Mouse (Mus musculus) limb, embryonic 11.5 days (tissue): ENCODE measurements at regions not wholly inside any gene's neighbourhood (a gene's known extent, or its start where the extent isn't known, plus 50 kb on each side); places are given as distances from the start of the nearest gene placed in this dataset.
A peak's percentile ranks its signal among the peaks of the same experiment; 100 is the strongest.

Experiments used
- ATAC-seq: fragments of 200-750 bp; cut with Nextera tagmentation; 2 replicates; pipeline ENCODE4 v1.8.0; 2017; ENCODE audit warnings: low read depth; ENCODE audit not compliant: insufficient number of reproducible peaks, low FRiP score, low TSS enrichment
- DNase-seq: peaks from one replicate; pipeline ENCODE4 v3.0.0-alpha.2; 2015; ENCODE audit warnings: low spot score
- H3K27ac ChIP-seq: fragments of 300-500 bp; sonication (generic); replicated peaks from 2 replicates; pipeline ENCODE4 v1.5.1; 2014; ENCODE audit warnings: low read depth, mild to moderate bottlenecking, low read length
- H3K27me3 ChIP-seq: fragments of 300-500 bp; sonication (generic); 2 replicates; pipeline ENCODE4 v1.6.1; 2014; ENCODE audit warnings: mild to moderate bottlenecking, low read length, mixed read lengths; ENCODE audit not compliant: control insufficient read depth, insufficient read depth
- H3K36me3 ChIP-seq: fragments of 300-500 bp; sonication (generic); 2 replicates; pipeline ENCODE4 v1.6.1; 2014; ENCODE audit warnings: mild to moderate bottlenecking, low read length, moderate library complexity, mixed read lengths; ENCODE audit not compliant: control insufficient read depth, insufficient read depth
- H3K4me1 ChIP-seq: fragments of 300-500 bp; sonication (generic); 2 replicates; pipeline ENCODE4 v1.6.1; 2014; ENCODE audit warnings: low read length, mixed read lengths; ENCODE audit not compliant: control insufficient read depth, insufficient read depth
- H3K4me2 ChIP-seq: fragments of 300-500 bp; sonication (generic); 2 replicates; pipeline ENCODE4 v1.6.1; 2014; ENCODE audit warnings: low read depth, mild to moderate bottlenecking, moderate library complexity; ENCODE audit not compliant: severe bottlenecking
- H3K4me3 ChIP-seq: fragments of 300-500 bp; sonication (generic); 2 replicates; pipeline ENCODE4 v1.5.1; 2014; ENCODE audit warnings: low read depth, low read length
- H3K9ac ChIP-seq: fragments of 300-500 bp; sonication (generic); 2 replicates; pipeline ENCODE4 v1.6.1; 2014; ENCODE audit warnings: mild to moderate bottlenecking, low read length
- H3K9me3 ChIP-seq: fragments of 300-500 bp; sonication (generic); 2 replicates; pipeline ENCODE4 v1.6.1; 2016; ENCODE audit warnings: low read length; ENCODE audit not compliant: control insufficient read depth
- WGBS: fragments of 180-500 bp; shearing (Covaris S2); extraction: QIAGEN DNeasy Blood & Tissue Kit; methylation state at CpG from one replicate; pipeline ENCODE4 v1.1.7; 2014; 5-methylcytosine and 5-hydroxymethylcytosine counted together

DNA sequence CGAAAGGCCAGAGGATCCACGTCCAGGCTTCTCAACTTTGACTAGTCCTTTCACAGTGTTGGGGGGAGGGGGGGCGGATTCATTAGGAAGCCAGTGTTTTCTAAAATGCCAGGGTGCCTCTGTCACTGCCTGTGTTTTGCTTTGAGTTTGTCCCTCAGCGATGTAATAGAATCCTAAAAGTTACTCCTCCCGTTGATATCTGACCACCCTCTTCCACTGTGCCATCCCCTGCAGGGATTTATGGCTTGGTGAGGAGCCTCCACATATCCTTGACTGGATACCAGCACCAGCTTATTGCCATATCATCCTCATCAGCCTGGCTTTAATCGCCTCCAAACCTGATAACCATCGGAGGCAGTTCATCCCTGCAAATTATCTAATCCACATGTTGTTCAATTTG lies 138.6 kb upstream of the Gm12830 start:
- Histone ChIP-seq H3K27me3 (peaks cover 8% of the 10 kb centered on the region; the same call in 1 of the 2 replicates), H3K9me3 (no peaks in the 10 kb centered on the region), H3K36me3 (no peaks in the 10 kb centered on the region), H3K4me3 (no peak overlapping the region), H3K9ac (no peak overlapping the region), H3K27ac (no peak overlapping the region), H3K4me1 (peaks cover 29% of the 10 kb centered on the region), H3K4me2 (no peak overlapping the region)
- 55% methylated on average over 7 of the region's 7 CpGs for WGBS
- DNase-seq (no peak), ATAC-seq (no peak)

DNA sequence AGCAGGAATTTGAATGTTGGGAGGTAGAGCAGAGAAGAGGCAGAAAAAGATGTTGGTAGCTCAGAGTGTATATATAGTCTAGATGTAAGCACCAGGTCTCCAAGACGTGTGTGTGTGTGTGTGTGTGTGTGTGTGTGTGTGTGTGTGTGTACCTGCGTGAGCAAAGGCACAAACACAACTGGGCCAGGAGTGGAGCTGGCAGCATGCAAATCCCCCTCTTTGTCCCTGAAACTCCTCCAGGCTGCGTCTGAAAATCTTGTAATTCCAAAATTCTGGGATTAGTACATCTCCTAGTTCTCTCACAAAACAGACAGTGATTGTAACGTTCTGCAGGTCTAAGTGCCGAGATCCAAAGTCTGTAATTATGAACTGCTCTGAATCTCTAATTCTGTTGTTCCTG lies 137.8 kb upstream of the Gm12830 start:
- ATAC-seq (no peak), DNase-seq (no peak)
- no peak overlapping the region for H3K27ac ChIP-seq
- H3K27me3 ChIP-seq = peaks cover 8% of the 10 kb centered on the region; the same call in 1 of the 2 replicates
- no peak overlapping the region for H3K9ac ChIP-seq
- 65% methylated on average over 5 of the region's 5 CpGs for WGBS
- peaks cover 28% of the 10 kb centered on the region for H3K4me1 ChIP-seq
- H3K4me3 ChIP-seq = no peak overlapping the region
- H3K4me2 ChIP-seq = no peak overlapping the region
- no peaks in the 10 kb centered on the region for H3K9me3 ChIP-seq
- no peaks in the 10 kb centered on the region for H3K36me3 ChIP-seq

DNA sequence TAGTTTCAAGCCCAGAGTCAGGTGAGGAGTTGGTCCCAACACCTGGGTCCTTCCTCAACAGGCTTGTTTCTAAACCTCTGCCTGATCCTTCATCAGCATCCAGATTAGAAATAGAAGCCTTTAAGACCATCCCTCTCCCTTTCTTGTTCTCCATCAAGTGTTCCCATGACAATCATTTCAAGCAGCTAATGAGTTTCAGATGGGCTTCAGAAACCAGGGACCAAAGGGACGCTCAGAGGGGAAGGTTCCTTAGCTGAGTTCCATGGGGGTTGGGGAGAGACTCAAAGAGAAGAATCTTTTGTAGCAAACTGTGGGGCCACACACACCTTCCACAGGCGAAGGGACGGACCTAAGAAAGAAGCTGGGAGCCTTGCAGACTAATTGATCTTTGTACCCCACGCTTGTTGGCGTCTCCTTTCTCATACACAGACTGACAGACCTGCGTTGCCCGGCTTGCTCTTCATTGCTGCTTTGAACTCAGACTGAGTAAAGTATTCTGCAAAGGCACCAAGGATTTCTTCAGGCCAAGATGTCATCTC lies 136.6 kb upstream of the Gm12830 start:
- no peak overlapping the region for H3K4me2 ChIP-seq
- ATAC-seq = no peak
- WGBS = 37% methylated on average over 7 of the region's 7 CpGs
- DNase-seq = no peak
- H3K36me3 ChIP-seq = no peaks in the 10 kb centered on the region
- H3K4me3 ChIP-seq = no peak overlapping the region
- peaks cover 8% of the 10 kb centered on the region; the same call in 1 of the 2 replicates for H3K27me3 ChIP-seq
- H3K9ac ChIP-seq = no peak overlapping the region
- no peak overlapping the region for H3K27ac ChIP-seq
- peaks cover 30% of the 10 kb centered on the region for H3K4me1 ChIP-seq
- H3K9me3 ChIP-seq = no peaks in the 10 kb centered on the region

DNA sequence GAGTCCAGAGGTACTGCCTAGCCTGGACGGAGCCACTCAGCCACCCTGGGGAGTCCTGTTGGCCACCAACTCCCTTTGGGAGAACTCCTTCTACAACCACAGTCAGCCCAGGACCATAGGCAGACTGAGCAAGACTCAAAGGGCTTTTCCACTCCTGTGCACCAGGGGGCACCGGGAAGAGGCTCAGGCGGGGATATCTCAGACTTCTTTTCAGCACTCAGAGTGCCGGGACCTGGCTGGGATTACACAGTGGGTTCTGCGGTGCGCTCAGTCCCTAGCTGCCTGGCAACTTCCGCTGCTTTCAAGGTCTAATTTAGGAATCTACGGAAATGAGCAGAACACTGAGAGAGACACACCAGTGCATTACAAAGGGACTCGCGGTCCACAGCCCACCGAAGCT lies 136.1 kb upstream of the Gm12830 start:
- Histone ChIP-seq H3K4me1 (peaks cover 25% of the 10 kb centered on the region), H3K4me3 (no peak overlapping the region), H3K9me3 (no peaks in the 10 kb centered on the region), H3K4me2 (peak overlapping the region; percentile 25; the same call in 1 of the 2 replicates), H3K27ac (no peak overlapping the region), H3K36me3 (no peaks in the 10 kb centered on the region), H3K27me3 (peaks cover 8% of the 10 kb centered on the region; the same call in 1 of the 2 replicates), H3K9ac (no peak overlapping the region)
- peak; percentile 61; the same call in 1 of the 2 replicates for ATAC-seq
- DNase-seq = peak; percentile 81
- 8% methylated on average over 11 of the region's 11 CpGs for WGBS

DNA sequence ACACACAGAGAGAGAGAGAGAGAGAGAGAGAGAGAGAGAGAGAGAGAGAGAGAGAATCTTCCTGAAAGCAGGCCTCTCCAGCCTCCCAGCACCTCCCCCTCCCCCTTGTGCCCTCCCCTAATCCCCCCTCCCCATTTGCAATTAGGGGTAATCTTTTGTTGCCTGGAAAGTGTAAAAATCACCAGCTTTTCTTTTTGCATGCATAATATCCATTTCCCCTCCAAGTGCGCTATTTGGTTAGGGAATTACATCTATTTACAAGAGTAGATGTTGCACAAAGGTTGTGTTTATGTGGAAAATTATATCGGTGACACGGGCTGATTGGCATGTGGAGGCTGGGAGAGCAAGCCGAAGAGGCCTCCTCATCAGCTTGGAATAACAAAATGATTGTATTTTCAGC lies 135.4 kb upstream of the Gm12830 start:
- H3K9me3 ChIP-seq = no peaks in the 10 kb centered on the region
- ATAC-seq = no peak
- peaks cover 23% of the 10 kb centered on the region for H3K4me1 ChIP-seq
- no peak overlapping the region for H3K4me2 ChIP-seq
- H3K36me3 ChIP-seq = no peaks in the 10 kb centered on the region
- H3K27me3 ChIP-seq = peaks cover 8% of the 10 kb centered on the region; the same call in 1 of the 2 replicates
- no peak overlapping the region for H3K4me3 ChIP-seq
- DNase-seq = no peak
- no peak overlapping the region for H3K9ac ChIP-seq
- WGBS = 40% methylated on average over 4 of the region's 4 CpGs
- H3K27ac ChIP-seq = no peak overlapping the region

DNA sequence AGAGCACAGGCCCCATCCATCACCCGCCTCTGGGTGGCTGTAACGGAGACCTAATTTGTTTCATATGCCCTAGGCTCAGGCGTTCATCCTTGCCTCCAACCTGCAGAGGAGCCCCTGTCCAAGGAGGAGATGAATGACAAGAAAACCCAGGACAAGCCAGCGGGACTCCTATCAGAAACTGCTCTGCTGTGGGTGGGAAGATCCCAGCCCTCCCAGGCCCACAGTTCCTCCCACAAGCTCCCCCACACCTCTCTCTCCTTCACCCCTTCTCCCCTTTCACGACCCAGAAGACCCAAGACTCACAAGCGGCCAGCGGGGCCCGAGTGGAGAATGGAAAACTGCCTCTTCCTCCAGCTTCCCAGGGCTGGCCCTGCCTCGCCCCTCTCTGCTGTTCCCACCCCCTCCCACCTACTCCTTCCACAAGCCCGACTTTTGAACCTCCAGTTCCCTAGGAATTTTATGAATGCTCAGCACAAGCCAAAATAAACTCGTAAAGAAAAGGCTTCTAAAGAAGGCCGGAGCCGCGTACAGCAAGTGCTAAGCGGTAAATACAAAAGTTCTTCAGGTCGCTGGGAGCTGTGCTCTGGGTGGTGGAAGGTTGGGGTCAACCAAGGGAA lies 133.1 kb upstream of the Gm12830 start:
- peak overlapping the region; percentile 49 for H3K27ac ChIP-seq
- H3K4me1 ChIP-seq = peaks cover 30% of the 10 kb centered on the region
- DNase-seq (peak; percentile 68), ATAC-seq (peak; percentile 63)
- peaks cover 4% of the 10 kb centered on the region; the same call in 1 of the 2 replicates for H3K27me3 ChIP-seq
- WGBS = 7% methylated on average over 16 of the region's 16 CpGs
- no peaks in the 10 kb centered on the region for H3K36me3 ChIP-seq
- H3K9me3 ChIP-seq = no peaks in the 10 kb centered on the region
- no peak overlapping the region for H3K4me3 ChIP-seq
- no peak overlapping the region for H3K4me2 ChIP-seq
- H3K9ac ChIP-seq = no peak overlapping the region

DNA sequence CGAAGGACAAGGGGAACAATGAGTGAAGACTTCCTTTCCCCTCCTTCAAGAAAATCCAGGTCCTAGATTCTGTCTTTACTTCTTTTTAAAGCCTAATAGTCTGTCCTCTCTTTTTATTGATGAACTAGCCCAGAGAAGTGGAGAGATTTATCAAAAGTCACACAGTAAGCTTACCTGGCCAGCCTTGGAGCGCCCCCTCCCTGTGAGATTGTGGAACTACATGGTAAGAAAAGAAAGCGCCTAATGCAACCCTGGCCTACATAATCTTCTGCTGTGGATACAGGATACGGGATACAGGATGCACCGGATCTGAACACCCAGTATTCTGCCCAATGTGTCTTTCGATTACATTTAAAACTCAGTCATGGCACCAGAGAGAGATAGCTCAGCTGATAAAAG lies 132.6 kb upstream of the Gm12830 start:
- WGBS = 59% methylated on average over 6 of the region's 6 CpGs
- DNase-seq (peak; percentile 67), ATAC-seq (no peak)
- Histone ChIP-seq H3K9me3 (no peaks in the 10 kb centered on the region), H3K4me1 (peaks cover 30% of the 10 kb centered on the region), H3K4me3 (no peak overlapping the region), H3K27ac (0 out of 2 replicates have a peak overlapping the region, but pooled peaks have one; percentile 49), H3K4me2 (no peak overlapping the region), H3K27me3 (peaks cover 4% of the 10 kb centered on the region; the same call in 1 of the 2 replicates), H3K36me3 (no peaks in the 10 kb centered on the region), H3K9ac (no peak overlapping the region)

DNA sequence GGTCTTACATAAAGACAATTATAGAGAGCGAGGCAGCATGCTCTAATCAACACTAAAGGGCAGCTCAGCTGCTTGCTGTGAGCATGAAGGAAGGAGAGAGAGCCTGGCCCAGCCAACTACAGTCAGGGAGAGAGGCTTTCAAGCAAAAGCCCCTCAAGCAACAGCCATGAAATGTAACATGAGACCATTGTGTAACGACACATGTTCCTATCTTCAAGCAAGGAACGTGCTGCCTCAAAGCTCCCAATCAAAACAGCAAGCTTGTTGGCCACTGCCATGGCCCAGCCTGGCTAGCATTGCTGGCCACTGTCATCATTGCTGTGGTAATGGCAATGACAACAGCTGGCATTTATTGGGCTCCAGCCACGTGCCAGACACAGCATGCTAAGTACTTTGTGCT lies 115.9 kb upstream of the Gm12830 start:
- Histone ChIP-seq H3K27ac (no peak overlapping the region), H3K4me3 (no peak overlapping the region), H3K36me3 (no peaks in the 10 kb centered on the region), H3K27me3 (peaks cover 20% of the 10 kb centered on the region), H3K9ac (no peak overlapping the region), H3K4me2 (no peak overlapping the region), H3K4me1 (peaks cover 11% of the 10 kb centered on the region; the same call in 1 of the 2 replicates), H3K9me3 (no peaks in the 10 kb centered on the region)
- DNase-seq (peak; percentile 54), ATAC-seq (peak; percentile 58)
- WGBS = 12% methylated on average over 4 of the region's 4 CpGs
